9 mouse cellular contexts compared by ENCODE assay signal in genomic region chr11:4931009-4931601, GRCm38 (mm10). TPM values are rescaled to one million over a fixed set of nuclear protein-coding genes. Genes with fewer than 3 reads are reported as not detected.
A peak's percentile ranks its signal among the peaks of the same experiment; 100 is the strongest.
DNase-seq lines count a peak whose midpoint lies in the region; ATAC-seq lines count a peak whose summit lies in the region.
"Had no signal": no experiment of that assay in that cellular context is flagged by ENCODE, and none has a peak within 500 bp of the region (broad histone marks: within the 10 kb centered on the region; RNA-seq: fewer than 3 reads in every experiment).

No protein-coding gene starts in this region.

- H3K27ac ChIP-seq in kidney, embryonic 14.5 days (ENCODE audit: low read depth, low read length): no peak overlapping the region
- H3K27ac ChIP-seq in heart, embryonic 15.5 days: peak overlapping the region; percentile 60
- peak overlapping the region; percentile 62; the same call in 1 of the 2 replicates for H3K27ac ChIP-seq in limb, embryonic 12.5 days
- H3K27ac ChIP-seq: limb, embryonic 15.5 days had no signal

- no peak overlapping the region for H3K4me2 ChIP-seq in kidney, embryonic 14.5 days (replicated peaks; ENCODE audit: low read depth, low read length)
- 0 out of 2 replicates have a peak overlapping the region, but pooled peaks have one; percentile 4 for H3K4me2 ChIP-seq in heart, embryonic 15.5 days
- H3K4me2 ChIP-seq in limb, embryonic 12.5 days: no peak overlapping the region
- H3K4me2 ChIP-seq: limb, embryonic 15.5 days had no signal

- 64% methylated on average over 1 of the region's 1 CpGs for WGBS in kidney, embryonic 14.5 days
- WGBS in heart, embryonic 15.5 days: 29% methylated on average over 1 of the region's 1 CpGs
- 66% methylated on average over 1 of the region's 1 CpGs for WGBS in limb, embryonic 12.5 days

- H3K9ac ChIP-seq in kidney, embryonic 14.5 days (ENCODE audit: low read depth, low read length): no peak overlapping the region
- H3K9ac ChIP-seq in heart, embryonic 15.5 days: no peak overlapping the region
- peak overlapping the region; percentile 28 for H3K9ac ChIP-seq in limb, embryonic 12.5 days (replicated peaks)
- H3K9ac ChIP-seq: limb, embryonic 15.5 days had no signal

- peak; percentile 78 for DNase-seq in kidney, adult 11 months
- peak; percentile 17 for DNase-seq in adipocyte (ENCODE audit: low spot score)
- no peak for DNase-seq in left cerebral cortex, adult 18-20 months (ENCODE audit: low spot score in 2 of 2)
- DNase-seq in left cerebral cortex, postnatal 25 days (ENCODE audit: low spot score in 2 of 2): no peak
- DNase-seq in cerebellum, adult 11-12 months: no peak

- H3K4me1 ChIP-seq in kidney, embryonic 14.5 days (ENCODE audit: control insufficient read depth, insufficient read depth, low read length): no peaks in the 10 kb centered on the region; the same call in 1 of the 2 replicates
- H3K4me1 ChIP-seq in heart, embryonic 15.5 days (replicated peaks): peaks cover 30% of the 10 kb centered on the region
- peaks cover 20% of the 10 kb centered on the region for H3K4me1 ChIP-seq in limb, embryonic 12.5 days (replicated peaks)

- ATAC-seq in kidney, embryonic 14.5 days (ENCODE audit: low FRiP score, low TSS enrichment): no peak
- peak; percentile 50; the same call in 1 of the 2 replicates for ATAC-seq in heart, embryonic 15.5 days (replicated peaks; ENCODE audit: insufficient number of reproducible peaks, insufficient read depth, low FRiP score, low read depth)
- ATAC-seq in limb, embryonic 12.5 days (ENCODE audit: insufficient number of reproducible peaks, insufficient read depth, low FRiP score, low TSS enrichment, low read depth): 0 out of 2 replicates have a peak, but pooled peaks have one; percentile 47

- H3K4me3 ChIP-seq in kidney, embryonic 14.5 days (ENCODE audit: low read length): no peak overlapping the region
- no peak overlapping the region for H3K4me3 ChIP-seq in heart, embryonic 15.5 days
- no peak overlapping the region for H3K4me3 ChIP-seq in limb, embryonic 12.5 days (replicated peaks)
- H3K4me3 ChIP-seq: limb, embryonic 15.5 days had no signal

- H3K9me3 ChIP-seq in kidney, embryonic 14.5 days (ENCODE audit: control insufficient read depth, low read length): no peaks in the 10 kb centered on the region
- no peaks in the 10 kb centered on the region for H3K9me3 ChIP-seq in heart, embryonic 15.5 days (replicated peaks)
- no peaks in the 10 kb centered on the region for H3K9me3 ChIP-seq in limb, embryonic 12.5 days
- H3K9me3 ChIP-seq: limb, embryonic 15.5 days had no signal

- peaks cover 37% of the 10 kb centered on the region for H3K36me3 ChIP-seq in kidney, embryonic 14.5 days (ENCODE audit: control insufficient read depth, insufficient read depth, low read length)
- peaks cover 8% of the 10 kb centered on the region for H3K36me3 ChIP-seq in heart, embryonic 15.5 days
- H3K36me3 ChIP-seq in limb, embryonic 12.5 days: peaks cover 45% of the 10 kb centered on the region

- intact Hi-C loops in left cerebral cortex, postnatal 25 days (cut with DNase I): no loop called here

- H3K27me3 ChIP-seq in kidney, embryonic 14.5 days (ENCODE audit: control insufficient read depth, insufficient read depth, low read length): no peaks in the 10 kb centered on the region
- H3K27me3 ChIP-seq in heart, embryonic 15.5 days: no peaks in the 10 kb centered on the region
- no peaks in the 10 kb centered on the region for H3K27me3 ChIP-seq in limb, embryonic 12.5 days
- H3K27me3 ChIP-seq: limb, embryonic 15.5 days had no signal

RNA-seq across cellular contexts. Expression of gene Nefh, which starts 16.8 kb away (rescaled TPM):
- 0.22 and 0.23 TPM in 2 replicates for polyA plus RNA-seq in kidney, embryonic 14.5 days (2014; fragmentation: Nextera tagmentation; extraction: Ambion mirVana)
- 0.13 and 0.60 TPM in 2 replicates for polyA plus RNA-seq in heart, embryonic 15.5 days (2015; fragmentation: Nextera tagmentation; extraction: Ambion mirVana)
- 0.19 and 0.27 TPM in 2 replicates for polyA plus RNA-seq in limb, embryonic 12.5 days (2016; fragmentation: Nextera tagmentation; extraction: Ambion mirVana)
- total RNA-seq in left cerebral cortex, adult 18-20 months (2021): 10 to 100 TPM; 46.2 to 59.5 TPM
- 10 to 100 TPM; 41.3 to 44.4 TPM for total RNA-seq in left cerebral cortex, postnatal 25 days (2021)

RNA-seq across cellular contexts. Expression of gene Thoc5, which starts 36.0 kb away (rescaled TPM):
- 39.4 and 47.1 TPM in 2 replicates for polyA plus RNA-seq in kidney, embryonic 14.5 days (2014; fragmentation: Nextera tagmentation; extraction: Ambion mirVana)
- polyA plus RNA-seq in heart, embryonic 15.5 days (2015; fragmentation: Nextera tagmentation; extraction: Ambion mirVana): 18.9 and 22.5 TPM in 2 replicates
- polyA plus RNA-seq in limb, embryonic 12.5 days (2016; fragmentation: Nextera tagmentation; extraction: Ambion mirVana): 40.3 and 44.3 TPM in 2 replicates
- total RNA-seq in left cerebral cortex, adult 18-20 months (2021): 10 to 100 TPM; 37.1 to 37.5 TPM
- total RNA-seq in left cerebral cortex, postnatal 25 days (2021): 10 to 100 TPM; 34.4 to 37.6 TPM

RNA-seq across cellular contexts. Expression of gene Ap1b1, which starts 55.5 kb away (rescaled TPM):
- 35.1 and 62.6 TPM in 2 replicates for polyA plus RNA-seq in kidney, embryonic 14.5 days (2014; fragmentation: Nextera tagmentation; extraction: Ambion mirVana)
- 32.1 and 44.9 TPM in 2 replicates for polyA plus RNA-seq in heart, embryonic 15.5 days (2015; fragmentation: Nextera tagmentation; extraction: Ambion mirVana)
- 48.8 and 54.8 TPM in 2 replicates for polyA plus RNA-seq in limb, embryonic 12.5 days (2016; fragmentation: Nextera tagmentation; extraction: Ambion mirVana)
- 100 to 1,000 TPM; 159 to 172 TPM for total RNA-seq in left cerebral cortex, adult 18-20 months (2021)
- total RNA-seq in left cerebral cortex, postnatal 25 days (2021): 100 to 1,000 TPM; 149 to 152 TPM

RNA-seq across cellular contexts. Expression of gene Nipsnap1, which starts 57.4 kb away (rescaled TPM):
- polyA plus RNA-seq in kidney, embryonic 14.5 days (2014; fragmentation: Nextera tagmentation; extraction: Ambion mirVana): 56.4 and 67.4 TPM in 2 replicates
- polyA plus RNA-seq in heart, embryonic 15.5 days (2015; fragmentation: Nextera tagmentation; extraction: Ambion mirVana): 20.7 and 29.3 TPM in 2 replicates
- 85.8 and 87.1 TPM in 2 replicates for polyA plus RNA-seq in limb, embryonic 12.5 days (2016; fragmentation: Nextera tagmentation; extraction: Ambion mirVana)
- 10 to 100 TPM; 91.6 to 91.8 TPM for total RNA-seq in left cerebral cortex, adult 18-20 months (2021)
- total RNA-seq in left cerebral cortex, postnatal 25 days (2021): 10 to 100 TPM; 76.3 to 86.3 TPM

Comparison
In these comparisons a context has a peak if more than half of its experiments do, and no peak if none do; other contexts are left out.
1. DNase-seq: peak in kidney, adult 11 months (single experiment) and adipocyte (single experiment); none in left cerebral cortex, adult 18-20 months (0 of 2), left cerebral cortex, postnatal 25 days (0 of 2) and cerebellum, adult 11-12 months (single experiment).